In genomic region chr4:127985874-127986273, GRCm38 (mm10) we compare ENCODE assay signal across 11 mouse cellular contexts. TPM values are rescaled to one million over a fixed set of nuclear protein-coding genes. Genes with fewer than 3 reads are reported as not detected.
DNase-seq lines count a peak whose midpoint lies in the region; ATAC-seq and TF ChIP-seq lines count a peak whose summit lies in the region.
"Had no signal": no experiment of that assay in that cellular context is flagged by ENCODE, and none has a peak within 500 bp of the region (broad histone marks: within the 10 kb centered on the region; RNA-seq: fewer than 3 reads in every experiment).

No protein-coding gene starts in this region.

- no peak overlapping the region for H3K27ac ChIP-seq in embryonic facial prominence, embryonic 11.5 days (replicated peaks; ENCODE audit: low read depth, low read length)
- H3K27ac ChIP-seq in embryonic facial prominence, embryonic 10.5 days (replicated peaks): no peak overlapping the region
- H3K27ac ChIP-seq in thymus, adult 2 months (ENCODE audit: control insufficient read depth, insufficient read depth, low read length): no peak overlapping the region

- WGBS in embryonic facial prominence, embryonic 11.5 days: 6% methylated on average over 10 of the region's 10 CpGs
- 14% methylated on average over 10 of the region's 10 CpGs for WGBS in embryonic facial prominence, embryonic 10.5 days
- WGBS in thymus, adult 2 months: 25% methylated on average over 10 of the region's 10 CpGs

- no peak overlapping the region for H3K4me2 ChIP-seq in embryonic facial prominence, embryonic 11.5 days (ENCODE audit: low read depth, low read length)

- DNase-seq in embryonic facial prominence, embryonic 11.5 days (ENCODE audit: low spot score): peak; percentile 3
- no peak for DNase-seq in embryonic facial prominence, embryonic 10.5 days (ENCODE audit: low spot score)
- DNase-seq in frontal cortex, postnatal 25 days (ENCODE audit: low spot score in 2 of 2): peak; percentile 22 to 41
- peak; percentile 83 for DNase-seq in left cerebral cortex, postnatal 4 days
- DNase-seq in right cerebral cortex, postnatal 14 days: peak; percentile 60
- no peak for DNase-seq in embryo, embryonic 10.5 days (ENCODE audit: low spot score)
- no peak for DNase-seq in heart, adult 8-10 months (ENCODE audit: low spot score)
- DNase-seq in thymus, adult 2 months: no peak

- no peak for TF ChIP-seq POLR2A in thymus, adult 2 months (IDR thresholded peaks at IDR 0.05; ENCODE audit: control insufficient read depth, extremely low read depth, insufficient read depth, low read length, poor library complexity)

- ATAC-seq in embryonic facial prominence, embryonic 11.5 days (replicated peaks; ENCODE audit: insufficient number of reproducible peaks, low FRiP score, low TSS enrichment, low read depth): no peak

- peaks cover 51% of the 10 kb centered on the region for H3K27me3 ChIP-seq in embryonic facial prominence, embryonic 11.5 days (ENCODE audit: control insufficient read depth, insufficient read depth, low read length)
- peaks cover 85% of the 10 kb centered on the region for H3K27me3 ChIP-seq in embryonic facial prominence, embryonic 10.5 days (replicated peaks; ENCODE audit: low read depth, poor library complexity, severe bottlenecking)
- H3K27me3 ChIP-seq in thymus, adult 2 months (ENCODE audit: control insufficient read depth, insufficient read depth, low read length): no peaks in the 10 kb centered on the region

- no peak overlapping the region for H3K9ac ChIP-seq in embryonic facial prominence, embryonic 11.5 days (replicated peaks; ENCODE audit: low read length)

- H3K4me3 ChIP-seq in embryonic facial prominence, embryonic 11.5 days (ENCODE audit: low read depth, low read length): no peak overlapping the region
- H3K4me3 ChIP-seq in embryonic facial prominence, embryonic 10.5 days: no peak overlapping the region
- H3K4me3 ChIP-seq in thymus, adult 2 months (ENCODE audit: control insufficient read depth, insufficient read depth, low read length): no peak overlapping the region

- intact Hi-C loops in left cerebral cortex, postnatal 4 days (cut with DNase I): loop anchor here (5.0 to 10.0 kb wide), 2 partner anchors 151 to 619 kb away; no protein-coding TSS in a partner anchor

- H3K4me1 ChIP-seq in embryonic facial prominence, embryonic 11.5 days (ENCODE audit: control insufficient read depth, insufficient read depth, low read length): peaks cover 2% of the 10 kb centered on the region; the same call in 1 of the 2 replicates
- peaks cover 35% of the 10 kb centered on the region for H3K4me1 ChIP-seq in embryonic facial prominence, embryonic 10.5 days
- H3K4me1 ChIP-seq in thymus, adult 2 months (replicated peaks; ENCODE audit: control insufficient read depth, insufficient read depth, low read length): no peaks in the 10 kb centered on the region

- H3K36me3 ChIP-seq in embryonic facial prominence, embryonic 11.5 days (replicated peaks; ENCODE audit: control insufficient read depth, insufficient read depth, low read depth, low read length): no peaks in the 10 kb centered on the region
- no peaks in the 10 kb centered on the region for H3K36me3 ChIP-seq in embryonic facial prominence, embryonic 10.5 days (replicated peaks)
- no peaks in the 10 kb centered on the region for H3K36me3 ChIP-seq in thymus, adult 2 months (ENCODE audit: control insufficient read depth, insufficient read depth, low read length)

- no peak for TF ChIP-seq CTCF in thymus, adult 2 months (IDR thresholded peaks at IDR 0.05; ENCODE audit: borderline replicate concordance, control insufficient read depth, extremely low read depth, insufficient read depth, low read length, poor library complexity)

- H3K9me3 ChIP-seq in embryonic facial prominence, embryonic 11.5 days (replicated peaks; ENCODE audit: control insufficient read depth, low read length): no peaks in the 10 kb centered on the region
- no peaks in the 10 kb centered on the region for H3K9me3 ChIP-seq in embryonic facial prominence, embryonic 10.5 days

RNA-seq across cellular contexts. Expression of gene Csmd2, which starts 1.8 kb away (rescaled TPM):
- 0.21 and 0.46 TPM in 2 replicates for polyA plus RNA-seq in embryonic facial prominence, embryonic 11.5 days (2014; fragmentation: Nextera tagmentation; extraction: Ambion mirVana)
- polyA plus RNA-seq in embryonic facial prominence, embryonic 10.5 days (2016; fragmentation: Nextera tagmentation; extraction: Ambion mirVana): 0.29 and 0.31 TPM in 2 replicates
- 10 to 100 TPM; 76.9 to 83.5 TPM for total RNA-seq in left cerebral cortex, postnatal 4 days (2021)
- total RNA-seq in heart, adult 8-10 months (2022): under 1 TPM in 1 of 4 experiments, not detected in 3; 0.08 TPM
- 0.42 and 0.50 TPM in 2 replicates for polyA plus RNA-seq in thymus, adult 2 months (2012; rRNA removed)
- total RNA-seq: hematopoietic stem cell, adult 5-6 weeks; megakaryocyte, adult 5-6 weeks had no signal

RNA-seq across cellular contexts. Expression of gene CK137956, which starts 15.1 kb away (rescaled TPM):
- 0.08 and 0.20 TPM in 2 replicates for polyA plus RNA-seq in embryonic facial prominence, embryonic 11.5 days (2014; fragmentation: Nextera tagmentation; extraction: Ambion mirVana)
- polyA plus RNA-seq in embryonic facial prominence, embryonic 10.5 days (2016; fragmentation: Nextera tagmentation; extraction: Ambion mirVana): 0.26 and 0.39 TPM in 2 replicates
- 1 to 10 TPM; 3.6 to 3.9 TPM for total RNA-seq in left cerebral cortex, postnatal 4 days (2021)
- total RNA-seq in heart, adult 8-10 months (2022): not detected
- polyA plus RNA-seq in thymus, adult 2 months (2012; rRNA removed): not detected in 2 replicates
- total RNA-seq: hematopoietic stem cell, adult 5-6 weeks; megakaryocyte, adult 5-6 weeks had no signal
- polyA plus RNA-seq: limb, embryonic 14.5 days had no signal

Comparison
In these comparisons a context has a peak if more than half of its experiments do, and no peak if none do; other contexts are left out.
1. DNase-seq: peak in embryonic facial prominence, embryonic 11.5 days (single experiment), frontal cortex, postnatal 25 days (2 of 2), left cerebral cortex, postnatal 4 days (single experiment) and right cerebral cortex, postnatal 14 days (single experiment); none in embryonic facial prominence, embryonic 10.5 days (single experiment), embryo, embryonic 10.5 days (single experiment), heart, adult 8-10 months (single experiment) and thymus, adult 2 months (single experiment).